Mouse (Mus musculus): Measurements from ENCODE around the gene 7530416G11Rik. TPM values are rescaled to one million over a fixed set of nuclear protein-coding genes. Genes with fewer than 3 reads are reported as not detected.

The 7530416G11Rik gene
- polyA plus RNA-seq, 1 experiment from 2014 or later: not detected

GRCm38 (mm10) chr15:85457838-85458237 is 45.2 kb downstream of the 7530416G11Rik start:
- Histone ChIP-seq H3K27ac (ENCODE audit: low read depth, low read length) (peak overlapping the region; percentile 87), H3K4me1 (ENCODE audit: control insufficient read depth, insufficient read depth, low read length) (peaks cover 68% of the 10 kb centered on the region), H3K4me3 (ENCODE audit: low read depth, low read length) (no peak overlapping the region), H3K4me2 (ENCODE audit: low read length) (0 out of 2 replicates have a peak overlapping the region, but pooled peaks have one; percentile 0), H3K27me3 (replicated peaks; ENCODE audit: control insufficient read depth, insufficient read depth, low read length) (no peaks in the 10 kb centered on the region), H3K9me3 (replicated peaks; ENCODE audit: control insufficient read depth, low read length) (no peaks in the 10 kb centered on the region), H3K36me3 (ENCODE audit: control insufficient read depth, insufficient read depth, low read length) (peaks cover 11% of the 10 kb centered on the region; the same call in 1 of the 2 replicates), H3K9ac (ENCODE audit: low read length) (no peak overlapping the region)
- ATAC-seq (0 out of 2 replicates have a peak, but pooled peaks have one; percentile 16), DNase-seq (ENCODE audit: low spot score) (peak; percentile 79)
- WGBS: 10% methylated on average over 8 of the region's 8 CpGs

- Histone ChIP-seq H3K4me2 (ENCODE audit: low read length) (no peak overlapping the region), H3K27me3 (replicated peaks; ENCODE audit: control insufficient read depth, insufficient read depth, low read length) (no peaks in the 10 kb centered on the region), H3K4me1 (ENCODE audit: control insufficient read depth, insufficient read depth, low read length) (peaks cover 59% of the 10 kb centered on the region), H3K9me3 (replicated peaks; ENCODE audit: control insufficient read depth, low read length) (no peaks in the 10 kb centered on the region), H3K36me3 (ENCODE audit: control insufficient read depth, insufficient read depth, low read length) (0 out of 2 replicates have a peak, but pooled peaks cover 9% of the 10 kb centered on the region), H3K27ac (ENCODE audit: low read depth, low read length) (peak overlapping the region; percentile 87), H3K4me3 (ENCODE audit: low read depth, low read length) (no peak overlapping the region), H3K9ac (ENCODE audit: low read length) (no peak overlapping the region)
- DNase-seq (ENCODE audit: low spot score) (peak; percentile 67), ATAC-seq (0 out of 2 replicates have a peak, but pooled peaks have one; percentile 30)
- 20% methylated on average over 8 of the region's 8 CpGs for WGBS
These were observed 46.1 kb downstream of the 7530416G11Rik start for GRCm38 (mm10) chr15:85456891-85457290.

GRCm38 (mm10) chr15:85446652-85447051 is 56.4 kb downstream of the 7530416G11Rik start:
- Histone ChIP-seq H3K4me2 (ENCODE audit: low read length) (no peak overlapping the region), H3K9me3 (replicated peaks; ENCODE audit: control insufficient read depth, low read length) (no peaks in the 10 kb centered on the region), H3K9ac (ENCODE audit: low read length) (no peak overlapping the region), H3K27me3 (replicated peaks; ENCODE audit: control insufficient read depth, insufficient read depth, low read length) (no peaks in the 10 kb centered on the region), H3K27ac (ENCODE audit: low read depth, low read length) (no peak overlapping the region), H3K4me3 (ENCODE audit: low read depth, low read length) (no peak overlapping the region), H3K4me1 (ENCODE audit: control insufficient read depth, insufficient read depth, low read length) (no peaks in the 10 kb centered on the region), H3K36me3 (ENCODE audit: control insufficient read depth, insufficient read depth, low read length) (peaks cover 3% of the 10 kb centered on the region; the same call in 1 of the 2 replicates)
- no peak for ATAC-seq
- no peak for DNase-seq (ENCODE audit: low spot score)
- 81% methylated on average over 3 of the region's 3 CpGs for WGBS

Other genes starting within 250 kb of the 7530416G11Rik start
- gene Atxn10, start 167.0 kb downstream of the 7530416G11Rik start, polyA plus RNA-seq (2014; fragmentation: Nextera tagmentation; extraction: Ambion mirVana): 516 and 535 TPM in 2 replicates
- 73.4 and 84.7 TPM in 2 replicates for gene Wnt7b, start 79.2 kb upstream of the 7530416G11Rik start, polyA plus RNA-seq (2014; fragmentation: Nextera tagmentation; extraction: Ambion mirVana)
- gene Ppara, start 231.8 kb upstream of the 7530416G11Rik start, polyA plus RNA-seq (2014; fragmentation: Nextera tagmentation; extraction: Ambion mirVana): 0.67 and 0.73 TPM in 2 replicates